Mouse (Mus musculus): ENCODE results near the gene Pip4p1.
"Not testable (repeated sequence)": the region's sequence is repeated elsewhere in the genome, so short reads cannot be mapped to it uniquely, and the experiment has no call there.

GRCm38 (mm10) chr14:50957146-50957545 is 26.5 kb upstream of the Pip4p1 start:
- not testable (repeated sequence) for TF ChIP-seq POLR2A (IDR thresholded peaks at IDR 0.05; ENCODE audit: control insufficient read depth, low read depth, low read length); CTCF (IDR thresholded peaks at IDR 0.05; ENCODE audit: control insufficient read depth, insufficient read depth, insufficient replicate concordance, low read depth, low read length)

All from testis, adult 2 months (tissue).